Comparison of ENCODE assay signal across 29 mouse cellular contexts in the genomic region with DNA sequence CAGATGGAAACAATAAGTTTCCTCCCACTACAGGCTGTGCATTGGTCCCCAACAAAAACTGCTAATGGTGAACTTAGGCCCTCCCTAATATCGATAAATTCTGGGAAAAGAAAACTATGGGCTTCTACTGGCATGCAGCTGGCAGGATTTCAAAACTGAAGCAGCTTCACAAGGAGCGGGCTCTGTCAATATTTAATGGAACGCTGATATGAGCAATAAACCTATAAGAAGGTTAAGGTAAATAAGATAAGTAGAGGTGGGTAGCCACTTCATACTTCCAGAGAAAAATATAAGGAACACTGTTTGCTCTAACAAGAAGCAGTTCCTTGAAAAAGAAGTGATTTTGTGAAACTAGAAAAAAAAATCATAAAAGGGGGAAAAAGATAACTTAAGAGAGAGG. TPM values are rescaled to one million over a fixed set of nuclear protein-coding genes. Genes with fewer than 3 reads are reported as not detected.
A peak's percentile ranks its signal among the peaks of the same experiment; 100 is the strongest.
DNase-seq lines count a peak whose midpoint lies in the region; ATAC-seq and TF ChIP-seq lines count a peak whose summit lies in the region.
"Had no signal": no experiment of that assay in that cellular context is flagged by ENCODE, and none has a peak within 500 bp of the region (broad histone marks: within the 10 kb centered on the region; RNA-seq: fewer than 3 reads in every experiment).

No protein-coding gene starts in this region.

- no peak overlapping the region for H3K4me2 ChIP-seq in intestine, embryonic 15.5 days (replicated peaks)
- H3K4me2 ChIP-seq in intestine, postnatal 0 days (replicated peaks; ENCODE audit: low read depth) = no peak overlapping the region; the same call in 1 of the 2 replicates
- H3K4me2 ChIP-seq in lung, embryonic 16.5 days (ENCODE audit: low read depth, low read length) = no peak overlapping the region
- no peak overlapping the region for H3K4me2 ChIP-seq in intestine, embryonic 16.5 days (ENCODE audit: low read depth, low read length)
- no peak overlapping the region for H3K4me2 ChIP-seq in stomach, embryonic 16.5 days (ENCODE audit: low read depth, low read length)
- H3K4me2 ChIP-seq: forebrain, embryonic 13.5 days; heart, embryonic 13.5 days had no signal

- no peaks in the 10 kb centered on the region for H3K4me1 ChIP-seq in intestine, embryonic 15.5 days (replicated peaks)
- H3K4me1 ChIP-seq in intestine, postnatal 0 days (replicated peaks; ENCODE audit: control insufficient read depth, insufficient read depth, low read length) = no peaks in the 10 kb centered on the region
- H3K4me1 ChIP-seq in lung, embryonic 16.5 days (replicated peaks; ENCODE audit: control insufficient read depth, insufficient read depth, low read length) = no peaks in the 10 kb centered on the region
- H3K4me1 ChIP-seq in lung, adult 2 months (ENCODE audit: control insufficient read depth, insufficient read depth, low read length) = no peaks in the 10 kb centered on the region
- H3K4me1 ChIP-seq in intestine, embryonic 16.5 days (ENCODE audit: control insufficient read depth, insufficient read depth, low read length) = no peaks in the 10 kb centered on the region
- H3K4me1 ChIP-seq in stomach, embryonic 16.5 days (ENCODE audit: control insufficient read depth, insufficient read depth, low read length) = no peaks in the 10 kb centered on the region
- H3K4me1 ChIP-seq: forebrain, embryonic 10.5 days; forebrain, embryonic 13.5 days; heart, embryonic 10.5 days; heart, embryonic 13.5 days had no signal

- H3K27ac ChIP-seq in intestine, embryonic 15.5 days = no peak overlapping the region
- no peak overlapping the region for H3K27ac ChIP-seq in intestine, postnatal 0 days (ENCODE audit: low read depth, low read length)
- peak overlapping the region; percentile 34 for H3K27ac ChIP-seq in lung, embryonic 16.5 days (ENCODE audit: low read length)
- no peak overlapping the region for H3K27ac ChIP-seq in intestine, embryonic 16.5 days (ENCODE audit: low read length)
- no peak overlapping the region for H3K27ac ChIP-seq in stomach, embryonic 16.5 days (ENCODE audit: low read length)
- H3K27ac ChIP-seq: forebrain, embryonic 10.5 days; forebrain, embryonic 13.5 days; heart, adult 2 months; heart, embryonic 10.5 days; heart, embryonic 13.5 days had no signal

- 54% methylated on average over 3 of the region's 3 CpGs for WGBS in intestine, embryonic 15.5 days
- 42% methylated on average over 3 of the region's 3 CpGs for WGBS in intestine, postnatal 0 days
- 49% methylated on average over 3 of the region's 3 CpGs for WGBS in lung, embryonic 16.5 days
- whole genome bisulfite sequencing in lung, adult 2 months = 61% methylated on average over 3 of the region's 3 CpGs
- WGBS in intestine, embryonic 16.5 days = 46% methylated on average over 3 of the region's 3 CpGs
- 57% methylated on average over 3 of the region's 3 CpGs for WGBS in stomach, embryonic 16.5 days

- H3K27me3 ChIP-seq in intestine, embryonic 15.5 days (replicated peaks) = no peaks in the 10 kb centered on the region
- H3K27me3 ChIP-seq in intestine, postnatal 0 days (replicated peaks; ENCODE audit: control insufficient read depth, insufficient read depth, low read length) = no peaks in the 10 kb centered on the region
- H3K27me3 ChIP-seq in lung, embryonic 16.5 days (ENCODE audit: control insufficient read depth, insufficient read depth, low read depth, low read length) = no peaks in the 10 kb centered on the region
- no peaks in the 10 kb centered on the region for H3K27me3 ChIP-seq in intestine, embryonic 16.5 days (replicated peaks; ENCODE audit: control insufficient read depth, insufficient read depth, low read length)
- no peaks in the 10 kb centered on the region for H3K27me3 ChIP-seq in stomach, embryonic 16.5 days (ENCODE audit: control insufficient read depth, insufficient read depth, low read length)
- H3K27me3 ChIP-seq: forebrain, embryonic 13.5 days; heart, embryonic 13.5 days had no signal

- no peaks in the 10 kb centered on the region for H3K36me3 ChIP-seq in intestine, embryonic 15.5 days
- H3K36me3 ChIP-seq in intestine, postnatal 0 days (ENCODE audit: control insufficient read depth, insufficient read depth) = no peaks in the 10 kb centered on the region
- H3K36me3 ChIP-seq in lung, embryonic 16.5 days (ENCODE audit: control insufficient read depth, insufficient read depth, low read length) = no peaks in the 10 kb centered on the region
- H3K36me3 ChIP-seq in intestine, embryonic 16.5 days (ENCODE audit: control insufficient read depth, insufficient read depth, low read length) = no peaks in the 10 kb centered on the region
- no peaks in the 10 kb centered on the region for H3K36me3 ChIP-seq in stomach, embryonic 16.5 days (ENCODE audit: control insufficient read depth, insufficient read depth, low read length)
- H3K36me3 ChIP-seq: forebrain, embryonic 10.5 days; heart, embryonic 10.5 days; heart, embryonic 13.5 days had no signal

- no peak for TF ChIP-seq POLR2A in lung, adult 2 months (IDR thresholded peaks at IDR 0.05; ENCODE audit: borderline replicate concordance, extremely low read depth, low read depth, low read length)

- no peaks in the 10 kb centered on the region for H3K9me3 ChIP-seq in intestine, embryonic 15.5 days
- no peaks in the 10 kb centered on the region for H3K9me3 ChIP-seq in intestine, postnatal 0 days (ENCODE audit: control insufficient read depth)
- H3K9me3 ChIP-seq in lung, embryonic 16.5 days (ENCODE audit: control insufficient read depth, low read length) = no peaks in the 10 kb centered on the region
- no peaks in the 10 kb centered on the region for H3K9me3 ChIP-seq in intestine, embryonic 16.5 days (ENCODE audit: control insufficient read depth, low read length)
- no peaks in the 10 kb centered on the region for H3K9me3 ChIP-seq in stomach, embryonic 16.5 days (replicated peaks; ENCODE audit: control insufficient read depth, low read length)
- H3K9me3 ChIP-seq: forebrain, embryonic 10.5 days; forebrain, embryonic 13.5 days; heart, embryonic 10.5 days; heart, embryonic 13.5 days had no signal

- ATAC-seq in intestine, embryonic 15.5 days = peak; percentile 92
- no peak for ATAC-seq in intestine, postnatal 0 days
- ATAC-seq in lung, embryonic 16.5 days (ENCODE audit: low read depth) = peak; percentile 91
- peak; percentile 88 for ATAC-seq in intestine, embryonic 16.5 days
- ATAC-seq in stomach, embryonic 16.5 days (ENCODE audit: insufficient read depth, low FRiP score) = peak; percentile 71; the same call in 1 of the 2 replicates
- ATAC-seq: activated CD4-positive, CD25-positive, alpha-beta regulatory T cell, adult 4 months; forebrain, embryonic 13.5 days; forebrain, embryonic 16.5 days had no signal

- no peak overlapping the region for H3K9ac ChIP-seq in intestine, embryonic 15.5 days
- H3K9ac ChIP-seq in intestine, postnatal 0 days (ENCODE audit: low read depth, low read length) = no peak overlapping the region
- H3K9ac ChIP-seq in lung, embryonic 16.5 days (ENCODE audit: low read length) = no peak overlapping the region
- H3K9ac ChIP-seq in intestine, embryonic 16.5 days (ENCODE audit: low read depth, low read length) = no peak overlapping the region
- H3K9ac ChIP-seq in stomach, embryonic 16.5 days (ENCODE audit: low read length) = no peak overlapping the region
- H3K9ac ChIP-seq: forebrain, embryonic 13.5 days; heart, embryonic 13.5 days had no signal

- no peak for TF ChIP-seq CTCF in intestine, postnatal 0 days (IDR thresholded peaks at IDR 0.05; ENCODE audit: low read depth)
- no peak for TF ChIP-seq CTCF in lung, adult 2 months (IDR thresholded peaks at IDR 0.05; ENCODE audit: insufficient read depth, low read length)

- no peak for DNase-seq in lung, adult 2 months
- DNase-seq in liver = no peak
- no peak for DNase-seq in cerebellum, postnatal 10 days
- DNase-seq: adrenal gland, adult 8-10 months; adrenal gland, postnatal 25 days; cerebellum, adult 11-12 months; cerebellum, adult 8-10 months; cerebellum, postnatal 14 days; gastrocnemius, postnatal 10 days; gastrocnemius, postnatal 36 days; heart, adult 2 months; heart, postnatal 14 days; heart, postnatal 4 days had no signal

- no peak overlapping the region for H3K4me3 ChIP-seq in intestine, embryonic 15.5 days (replicated peaks)
- no peak overlapping the region for H3K4me3 ChIP-seq in intestine, postnatal 0 days (ENCODE audit: low read depth, low read length)
- H3K4me3 ChIP-seq in lung, embryonic 16.5 days (ENCODE audit: low read length) = no peak overlapping the region
- no peak overlapping the region for H3K4me3 ChIP-seq in lung, adult 2 months (replicated peaks; ENCODE audit: extremely low read depth, low read depth, low read length)
- no peak overlapping the region for H3K4me3 ChIP-seq in intestine, embryonic 16.5 days (ENCODE audit: low read length)
- H3K4me3 ChIP-seq in stomach, embryonic 16.5 days (replicated peaks; ENCODE audit: low read length) = no peak overlapping the region
- H3K4me3 ChIP-seq: forebrain, embryonic 10.5 days; forebrain, embryonic 13.5 days; heart, adult 2 months; heart, embryonic 10.5 days; heart, embryonic 13.5 days had no signal

RNA-seq across cellular contexts. Expression of a gene that starts 9.8 kb away (rescaled TPM):
- not detected in 2 replicates for polyA plus RNA-seq in intestine, embryonic 15.5 days (2015; fragmentation: Nextera tagmentation; extraction: Ambion mirVana)
- 0.17 TPM in 1 of 2 replicates, not detected in the other for polyA plus RNA-seq in intestine, postnatal 0 days (2015; fragmentation: Nextera tagmentation; extraction: Ambion mirVana)
- 0.30 and 0.43 TPM in 2 replicates for polyA plus RNA-seq in lung, embryonic 16.5 days (2015; fragmentation: Nextera tagmentation; extraction: Ambion mirVana)
- not detected in 2 replicates for polyA plus RNA-seq in lung, adult 2 months (2012; rRNA removed)
- not detected in 2 replicates for polyA plus RNA-seq in intestine, embryonic 16.5 days (2015; fragmentation: Nextera tagmentation; extraction: Ambion mirVana)
- not detected in 2 replicates for polyA plus RNA-seq in stomach, embryonic 16.5 days (2015; fragmentation: Nextera tagmentation; extraction: Ambion mirVana)
- polyA plus RNA-seq: activated CD4-positive, CD25-positive, alpha-beta regulatory T cell, adult 4 months; brain, embryonic 14.5 days; embryonic facial prominence, embryonic 11.5 days; embryonic facial prominence, embryonic 14.5 days; forebrain, embryonic 10.5 days; forebrain, embryonic 13.5 days; forebrain, embryonic 16.5 days; heart, adult 2 months; heart, embryonic 10.5 days; heart, embryonic 13.5 days; heart, embryonic 16.5 days; hindbrain, embryonic 11.5 days had no signal

RNA-seq across cellular contexts. Expression of a gene that starts 15.9 kb away (rescaled TPM):
- polyA plus RNA-seq in intestine, embryonic 15.5 days (2015; fragmentation: Nextera tagmentation; extraction: Ambion mirVana) = not detected in 2 replicates
- not detected in 2 replicates for polyA plus RNA-seq in intestine, postnatal 0 days (2015; fragmentation: Nextera tagmentation; extraction: Ambion mirVana)
- 76.1 and 129 TPM in 2 replicates for polyA plus RNA-seq in lung, embryonic 16.5 days (2015; fragmentation: Nextera tagmentation; extraction: Ambion mirVana)
- 105 and 219 TPM in 2 replicates for polyA plus RNA-seq in lung, adult 2 months (2012; rRNA removed)
- not detected in 2 replicates for polyA plus RNA-seq in intestine, embryonic 16.5 days (2015; fragmentation: Nextera tagmentation; extraction: Ambion mirVana)
- not detected in 2 replicates for polyA plus RNA-seq in stomach, embryonic 16.5 days (2015; fragmentation: Nextera tagmentation; extraction: Ambion mirVana)
- polyA plus RNA-seq: activated CD4-positive, CD25-positive, alpha-beta regulatory T cell, adult 4 months; brain, embryonic 14.5 days; embryonic facial prominence, embryonic 11.5 days; embryonic facial prominence, embryonic 14.5 days; forebrain, embryonic 10.5 days; forebrain, embryonic 13.5 days; forebrain, embryonic 16.5 days; heart, embryonic 10.5 days; heart, embryonic 13.5 days; hindbrain, embryonic 11.5 days had no signal

RNA-seq across cellular contexts. Expression of a gene that starts 45.9 kb away (rescaled TPM):
- polyA plus RNA-seq in intestine, embryonic 15.5 days (2015; fragmentation: Nextera tagmentation; extraction: Ambion mirVana) = 1.6 and 1.9 TPM in 2 replicates
- 1.3 and 1.7 TPM in 2 replicates for polyA plus RNA-seq in intestine, postnatal 0 days (2015; fragmentation: Nextera tagmentation; extraction: Ambion mirVana)
- 1.4 and 2.0 TPM in 2 replicates for polyA plus RNA-seq in lung, embryonic 16.5 days (2015; fragmentation: Nextera tagmentation; extraction: Ambion mirVana)
- 10.2 and 46.2 TPM in 2 replicates for polyA plus RNA-seq in lung, adult 2 months (2012; rRNA removed)
- polyA plus RNA-seq in intestine, embryonic 16.5 days (2015; fragmentation: Nextera tagmentation; extraction: Ambion mirVana) = 1.8 and 2.2 TPM in 2 replicates
- 13.9 and 21.2 TPM in 2 replicates for polyA plus RNA-seq in stomach, embryonic 16.5 days (2015; fragmentation: Nextera tagmentation; extraction: Ambion mirVana)
- polyA plus RNA-seq: activated CD4-positive, CD25-positive, alpha-beta regulatory T cell, adult 4 months; embryonic facial prominence, embryonic 11.5 days; forebrain, embryonic 10.5 days; forebrain, embryonic 13.5 days; forebrain, embryonic 16.5 days; heart, embryonic 10.5 days; heart, embryonic 13.5 days; hindbrain, embryonic 11.5 days had no signal

RNA-seq across cellular contexts. Expression of a gene that starts 54.7 kb away (rescaled TPM):
- 0.08 TPM in 1 of 2 replicates, not detected in the other for polyA plus RNA-seq in intestine, embryonic 15.5 days (2015; fragmentation: Nextera tagmentation; extraction: Ambion mirVana)
- polyA plus RNA-seq in intestine, postnatal 0 days (2015; fragmentation: Nextera tagmentation; extraction: Ambion mirVana) = 0.13 and 0.33 TPM in 2 replicates
- polyA plus RNA-seq in lung, embryonic 16.5 days (2015; fragmentation: Nextera tagmentation; extraction: Ambion mirVana) = 0.65 and 1.6 TPM in 2 replicates
- 0.11 and 0.30 TPM in 2 replicates for polyA plus RNA-seq in lung, adult 2 months (2012; rRNA removed)
- 0.02 and 0.06 TPM in 2 replicates for polyA plus RNA-seq in intestine, embryonic 16.5 days (2015; fragmentation: Nextera tagmentation; extraction: Ambion mirVana)
- polyA plus RNA-seq in stomach, embryonic 16.5 days (2015; fragmentation: Nextera tagmentation; extraction: Ambion mirVana) = 0.08 TPM in 1 of 2 replicates, not detected in the other
- polyA plus RNA-seq: embryonic facial prominence, embryonic 11.5 days; forebrain, embryonic 10.5 days; forebrain, embryonic 13.5 days; forebrain, embryonic 16.5 days; heart, embryonic 10.5 days; heart, embryonic 13.5 days; hindbrain, embryonic 11.5 days had no signal

Comparison
In these comparisons a context has a peak if more than half of its experiments do, and no peak if none do; other contexts are left out.
1. RNA of a gene that starts 15.9 kb away (polyA plus RNA-seq): 105 to 219 TPM in lung, adult 2 months and 76.1 to 129 TPM in lung, embryonic 16.5 days; not detected in stomach, embryonic 16.5 days, not detected in intestine, embryonic 16.5 days, not detected in intestine, embryonic 15.5 days and not detected in intestine, postnatal 0 days; every median in the first group is over 10 times any median in the second.